Mouse (Mus musculus) midbrain, embryonic 13.5 days (tissue): Measurements from ENCODE around the gene Shisal1. TPM values are rescaled to one million over a fixed set of nuclear protein-coding genes. Genes with fewer than 3 reads are reported as not detected.

Experiments used
- ATAC-seq: fragments of 200-750 bp; cut with Nextera tagmentation; 2 replicates; pipeline ENCODE4 v1.8.0; 2017; ENCODE audit warnings: mild to moderate bottlenecking, moderate TSS enrichment, moderate library complexity
- H3K27ac ChIP-seq: fragments of 300-500 bp; sonication (generic); 2 replicates; pipeline ENCODE4 v1.5.1; 2015; ENCODE audit warnings: inconsistent platforms, mild to moderate bottlenecking, moderate library complexity
- H3K27me3 ChIP-seq: fragments of 300-500 bp; sonication (generic); 2 replicates; pipeline ENCODE4 v1.6.1; 2015; ENCODE audit warnings: mild to moderate bottlenecking, inconsistent platforms
- H3K36me3 ChIP-seq: fragments of 300-500 bp; sonication (generic); 2 replicates; pipeline ENCODE4 v1.6.1; 2015; ENCODE audit warnings: mild to moderate bottlenecking, inconsistent platforms
- H3K4me1 ChIP-seq: fragments of 300-500 bp; sonication (generic); replicated peaks from 2 replicates; pipeline ENCODE4 v1.6.1; 2015; ENCODE audit warnings: inconsistent platforms
- H3K4me2 ChIP-seq: fragments of 300-500 bp; sonication (generic); replicated peaks from 2 replicates; pipeline ENCODE4 v1.6.1; 2015; ENCODE audit warnings: moderate library complexity, mild to moderate bottlenecking, inconsistent platforms
- H3K4me3 ChIP-seq: fragments of 300-500 bp; sonication (generic); replicated peaks from 2 replicates; pipeline ENCODE4 v1.5.1; 2015; ENCODE audit warnings: mild to moderate bottlenecking, inconsistent platforms
- H3K9ac ChIP-seq: fragments of 300-500 bp; sonication (generic); replicated peaks from 2 replicates; pipeline ENCODE4 v1.6.1; 2015; ENCODE audit warnings: mild to moderate bottlenecking, inconsistent platforms
- H3K9me3 ChIP-seq: fragments of 300-500 bp; sonication (generic); 2 replicates; pipeline ENCODE4 v1.6.1; 2016; ENCODE audit warnings: mild to moderate bottlenecking, inconsistent platforms
- WGBS: fragments of 180-500 bp; shearing (Covaris S2); methylation state at CpG from one replicate; pipeline ENCODE4 v1.1.7; 2015; 5-methylcytosine and 5-hydroxymethylcytosine counted together
- polyA plus RNA-seq: library from polyadenylated mRNA; unstranded; fragments of >200 nt; fragmentation: Nextera tagmentation; extraction: Ambion mirVana; gene quantifications from 2 replicates; pipeline ENCODE4 v1.2.1, GENCODE M21; 2015

The Shisal1 gene
- polyA plus RNA-seq, 1 experiment from 2014 or later, result 11.1 TPM

DNA sequence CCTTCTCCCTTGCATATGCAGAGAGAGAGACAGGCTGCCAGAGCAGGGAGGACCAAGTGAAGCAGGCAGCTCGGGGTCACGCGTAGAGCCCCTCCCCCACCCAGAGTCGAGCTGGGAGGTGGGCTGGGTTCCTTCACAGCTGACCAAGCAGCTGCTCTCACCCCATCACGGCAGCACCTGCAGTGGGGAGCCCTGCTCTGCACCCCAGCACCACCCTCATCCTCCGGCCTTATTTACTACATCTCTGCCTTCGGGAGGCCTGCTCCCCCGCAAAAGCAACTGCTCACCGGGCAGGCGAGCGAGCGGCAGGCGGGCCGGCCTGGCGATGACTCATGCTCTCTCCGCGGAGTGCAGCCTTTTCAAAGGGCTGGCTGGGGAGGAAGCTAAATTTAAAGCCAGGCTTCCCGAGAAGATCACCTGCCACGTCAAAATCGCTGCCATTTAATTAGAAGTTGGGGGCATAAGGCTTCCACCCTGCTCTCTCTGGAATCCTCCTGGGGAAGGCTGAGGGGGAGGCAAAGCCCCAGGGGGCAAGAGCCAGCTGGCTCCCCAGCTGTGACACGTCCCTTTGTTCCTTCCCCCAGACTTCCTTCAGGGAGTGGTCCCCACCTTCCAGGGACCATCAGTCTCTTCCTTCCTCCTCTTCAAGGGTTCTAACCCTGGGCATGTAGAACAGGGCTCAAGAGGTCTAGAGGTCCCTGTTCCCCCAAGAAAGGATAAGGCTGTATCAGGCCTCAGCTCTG lies 3.7 kb upstream of the Shisal1 start:
- peaks cover 20% of the 10 kb centered on the region for H3K4me1 ChIP-seq
- H3K9ac ChIP-seq, result no peak overlapping the region; the same call in 1 of the 2 replicates
- H3K27me3 ChIP-seq, result peaks cover 30% of the 10 kb centered on the region
- H3K4me2 ChIP-seq, result peak overlapping the region; percentile 44
- WGBS, result 3% methylated on average over 21 of the region's 21 CpGs
- peak overlapping the region; percentile 35; the same call in 1 of the 2 replicates for H3K27ac ChIP-seq
- no peaks in the 10 kb centered on the region for H3K36me3 ChIP-seq
- H3K9me3 ChIP-seq, result no peaks in the 10 kb centered on the region
- no peak for ATAC-seq
- no peak overlapping the region for H3K4me3 ChIP-seq

DNA sequence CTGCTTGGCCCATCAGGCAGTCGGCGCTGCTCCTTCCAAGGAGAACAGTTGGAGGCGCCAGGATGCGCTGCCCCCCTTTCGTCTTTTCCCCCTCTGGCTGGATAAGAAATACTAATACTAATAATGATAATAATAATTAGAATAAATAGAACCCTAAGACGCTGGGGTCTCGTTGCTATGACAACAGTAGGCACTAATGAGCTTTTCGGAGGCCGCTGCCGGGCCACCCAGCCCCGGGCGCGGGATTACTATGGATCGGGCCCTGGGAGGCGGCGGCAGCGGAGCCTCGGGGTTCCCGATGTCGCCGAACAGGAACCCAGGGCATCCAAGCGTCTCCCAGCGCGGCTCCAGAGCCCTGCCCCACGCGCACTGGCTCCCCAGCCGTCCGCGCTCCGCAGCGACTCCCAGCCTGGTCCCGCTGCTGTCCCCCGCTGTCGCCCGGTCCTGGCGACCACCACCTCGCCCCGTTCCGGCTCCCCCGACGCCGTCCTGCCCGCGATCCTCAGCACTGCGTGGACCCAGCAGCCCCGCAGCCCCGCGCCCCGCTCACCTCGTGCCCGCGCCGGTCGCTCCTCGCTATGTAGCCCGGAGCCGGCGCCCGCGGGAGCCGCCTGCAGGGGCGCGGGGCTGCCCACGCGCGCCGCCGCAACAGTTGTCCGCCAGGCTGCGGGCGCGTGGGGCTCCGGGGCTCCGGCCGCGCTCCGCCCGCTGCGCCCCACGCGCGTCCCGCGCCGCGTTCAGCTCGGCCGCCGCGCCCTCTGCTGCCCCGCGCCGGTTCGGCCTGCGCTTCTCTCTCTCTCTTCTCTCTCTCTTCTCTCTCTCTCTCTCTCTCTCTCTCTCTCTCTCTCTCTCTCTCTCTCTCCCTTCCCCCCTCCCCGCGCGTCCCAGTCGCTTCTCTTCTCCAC lies 833 bp downstream of the Shisal1 start:
- peak; percentile 41 for ATAC-seq

DNA sequence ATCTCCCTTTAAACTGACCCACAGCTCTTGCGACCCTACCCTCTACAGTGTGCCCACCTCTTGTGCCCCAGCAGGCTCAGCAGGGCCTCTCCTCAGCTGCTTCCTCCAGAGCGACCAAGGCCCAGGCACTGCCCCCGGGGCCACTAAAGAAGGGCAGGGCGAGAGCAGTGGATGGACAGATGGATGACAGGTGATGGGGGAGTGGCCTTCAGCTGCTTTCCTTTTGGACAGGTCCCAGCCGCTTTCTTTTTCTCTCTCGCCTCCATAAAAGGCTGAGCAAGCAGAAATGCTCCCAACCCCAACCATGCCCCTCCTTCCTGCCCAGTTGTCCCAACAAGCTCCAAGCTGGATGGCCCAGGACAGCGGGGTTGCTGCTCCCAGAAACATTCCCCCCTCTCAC lies 2.7 kb downstream of the Shisal1 start:
- no peaks in the 10 kb centered on the region for H3K36me3 ChIP-seq
- peak overlapping the region; percentile 82 for H3K4me2 ChIP-seq
- WGBS, result 31% methylated on average over 7 of the region's 7 CpGs
- H3K27ac ChIP-seq, result no peak overlapping the region; the same call in 1 of the 2 replicates
- peaks cover 41% of the 10 kb centered on the region for H3K27me3 ChIP-seq
- no peaks in the 10 kb centered on the region for H3K9me3 ChIP-seq
- peaks cover 72% of the 10 kb centered on the region for H3K4me1 ChIP-seq
- ATAC-seq, result no peak
- H3K4me3 ChIP-seq, result peak overlapping the region; percentile 60
- peak overlapping the region; percentile 55 for H3K9ac ChIP-seq

More for the DNA sequence above, 833 bp downstream of the Shisal1 start:
- H3K36me3 ChIP-seq, result no peaks in the 10 kb centered on the region
- peak overlapping the region; percentile 82 for H3K4me2 ChIP-seq
- peak overlapping the region; percentile 60 for H3K4me3 ChIP-seq
- H3K4me1 ChIP-seq, result peaks cover 65% of the 10 kb centered on the region
- peak overlapping the region; percentile 81 for H3K9ac ChIP-seq
- peak overlapping the region; percentile 61 for H3K27ac ChIP-seq
- under 1% methylated on average over 42 of the region's 99 CpGs for WGBS
- H3K27me3 ChIP-seq, result peaks cover 43% of the 10 kb centered on the region
- H3K9me3 ChIP-seq, result no peaks in the 10 kb centered on the region

DNA sequence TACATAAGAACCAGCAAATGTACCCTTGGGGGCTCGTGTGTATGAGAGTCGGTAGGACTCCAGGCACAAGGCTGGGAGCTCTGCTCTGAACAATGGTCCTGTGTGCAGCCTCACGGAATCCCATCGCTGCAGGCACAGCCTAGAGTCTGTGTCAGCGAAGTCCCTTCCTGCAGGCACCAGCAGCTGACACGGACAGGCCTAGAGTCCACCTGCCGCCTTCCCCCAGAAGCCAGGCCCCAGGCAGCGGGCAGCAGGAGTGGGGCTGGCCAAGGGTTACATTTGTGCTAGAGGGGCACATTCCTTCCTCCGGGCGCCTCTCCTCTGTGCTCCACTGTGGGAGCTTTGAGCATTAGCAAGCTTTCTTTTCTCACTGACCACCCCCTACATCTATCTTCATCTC lies 3.3 kb downstream of the Shisal1 start:
- peaks cover 76% of the 10 kb centered on the region for H3K4me1 ChIP-seq
- no peaks in the 10 kb centered on the region for H3K9me3 ChIP-seq
- peak overlapping the region; percentile 57 for H3K27ac ChIP-seq
- 0 out of 2 replicates have a peak, but pooled peaks have one; percentile 27 for ATAC-seq
- no peaks in the 10 kb centered on the region for H3K36me3 ChIP-seq
- WGBS, result 23% methylated on average over 10 of the region's 10 CpGs
- H3K4me2 ChIP-seq, result peak overlapping the region; percentile 82
- H3K27me3 ChIP-seq, result peaks cover 36% of the 10 kb centered on the region
- peak overlapping the region; percentile 55 for H3K9ac ChIP-seq
- peak overlapping the region; percentile 60 for H3K4me3 ChIP-seq

DNA sequence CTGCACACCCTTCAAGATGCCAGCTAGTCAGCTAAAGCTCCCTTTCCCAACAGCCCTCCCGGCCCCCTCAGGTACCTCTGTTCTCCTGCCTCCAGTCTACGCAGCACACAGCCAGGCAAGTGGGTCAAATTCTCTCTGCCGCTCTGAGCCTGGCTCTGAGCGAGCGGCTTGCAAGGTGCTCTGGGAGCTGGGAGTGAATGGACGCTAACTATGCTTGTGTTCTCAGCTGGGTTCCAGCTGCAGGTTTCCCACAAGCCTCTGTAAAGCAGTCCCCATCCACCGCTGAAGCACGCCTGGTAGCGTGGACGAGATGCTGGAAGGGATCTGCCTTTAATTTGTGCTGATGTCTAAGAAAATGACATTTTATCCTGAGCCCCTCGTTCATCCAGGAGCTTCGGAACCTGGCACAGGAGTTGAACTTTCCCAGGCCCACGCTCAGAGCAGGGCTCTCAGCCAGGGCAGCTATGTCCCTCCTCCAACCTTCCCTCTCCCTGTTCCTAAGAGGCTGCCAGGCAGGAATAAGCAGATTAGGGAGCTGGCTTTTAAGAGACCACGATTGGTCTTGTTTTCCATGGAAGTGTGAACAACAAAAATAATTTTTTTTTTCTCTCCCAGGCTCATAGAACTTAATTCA lies 5.1 kb downstream of the Shisal1 start:
- H3K27me3 ChIP-seq, result peaks cover 20% of the 10 kb centered on the region
- H3K4me1 ChIP-seq, result peaks cover 77% of the 10 kb centered on the region
- no peaks in the 10 kb centered on the region for H3K9me3 ChIP-seq
- H3K27ac ChIP-seq, result peak overlapping the region; percentile 45; the same call in 1 of the 2 replicates
- WGBS, result 31% methylated on average over 14 of the region's 14 CpGs
- peak overlapping the region; percentile 26; the same call in 1 of the 2 replicates for H3K9ac ChIP-seq
- H3K4me2 ChIP-seq, result peak overlapping the region; percentile 15
- no peak overlapping the region for H3K4me3 ChIP-seq
- no peaks in the 10 kb centered on the region for H3K36me3 ChIP-seq
- ATAC-seq, result no peak

DNA sequence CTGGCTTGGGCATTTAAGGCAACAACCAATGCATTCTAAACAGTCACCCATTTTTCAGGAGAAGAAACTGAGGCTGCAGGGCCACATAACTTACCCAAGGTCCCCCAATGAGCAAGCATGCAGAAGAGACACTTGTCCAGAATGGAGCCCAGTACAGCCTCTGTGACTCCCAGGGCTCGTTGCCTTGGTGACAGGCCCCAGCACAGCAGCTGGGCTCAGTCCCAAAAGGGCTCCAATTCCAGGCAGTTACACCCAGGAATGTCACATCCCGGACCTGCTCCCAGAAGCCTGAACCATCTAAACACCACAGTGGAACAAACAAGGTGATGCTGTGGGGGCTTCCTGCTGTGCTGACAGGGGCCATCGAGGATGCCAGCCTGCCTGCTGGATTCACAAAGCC lies 6.1 kb downstream of the Shisal1 start:
- no peak overlapping the region for H3K4me3 ChIP-seq
- H3K27me3 ChIP-seq, result peaks cover 20% of the 10 kb centered on the region
- WGBS, result 27% methylated on average over 3 of the region's 3 CpGs
- H3K9ac ChIP-seq, result no peak overlapping the region
- H3K27ac ChIP-seq, result no peak overlapping the region
- no peaks in the 10 kb centered on the region for H3K36me3 ChIP-seq
- no peaks in the 10 kb centered on the region for H3K9me3 ChIP-seq
- 0 out of 2 replicates have a peak overlapping the region, but pooled peaks have one; percentile 15 for H3K4me2 ChIP-seq
- ATAC-seq, result peak; percentile 7; the same call in 1 of the 2 replicates
- peaks cover 73% of the 10 kb centered on the region for H3K4me1 ChIP-seq

- WGBS, result 73% methylated on average over 10 of the region's 10 CpGs
- ATAC-seq, result no peak
- no peak overlapping the region for H3K27ac ChIP-seq
Observed at GRCm38 (mm10) chr15:84433586-84434185, 13.2 kb downstream of the Shisal1 start.

DNA sequence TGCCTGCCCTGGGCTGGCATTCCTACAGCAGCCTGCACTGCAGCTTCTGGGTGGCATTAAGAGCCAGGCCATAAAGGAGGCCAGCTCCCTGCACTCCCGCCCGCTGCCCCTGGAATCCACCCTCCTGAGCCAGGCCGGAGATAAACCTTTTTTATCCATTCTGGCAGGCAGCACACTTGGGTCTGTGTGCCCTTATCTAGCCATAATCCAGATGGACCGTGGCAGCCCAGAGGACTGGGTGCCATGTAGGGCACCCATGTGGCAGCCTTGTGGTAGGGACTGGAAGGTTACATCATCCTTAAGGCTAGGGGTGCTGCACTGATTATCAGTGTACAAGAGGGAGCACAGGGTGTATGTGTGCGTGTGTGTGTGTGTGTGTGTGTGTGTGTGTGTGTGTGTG lies 16.4 kb downstream of the Shisal1 start:
- Histone ChIP-seq H3K4me1 (peaks cover 21% of the 10 kb centered on the region), H3K27me3 (peaks cover 12% of the 10 kb centered on the region; the same call in 1 of the 2 replicates), H3K36me3 (no peaks in the 10 kb centered on the region), H3K9ac (no peak overlapping the region; the same call in 1 of the 2 replicates), H3K27ac (no peak overlapping the region), H3K9me3 (no peaks in the 10 kb centered on the region; the same call in 1 of the 2 replicates), H3K4me3 (no peak overlapping the region), H3K4me2 (no peak overlapping the region)
- no peak for ATAC-seq
- WGBS, result 82% methylated on average over 5 of the region's 5 CpGs

More at GRCm38 (mm10) chr15:84433586-84434185, 13.2 kb downstream of the Shisal1 start:
- no peak overlapping the region for H3K4me3 ChIP-seq
- peaks cover 26% of the 10 kb centered on the region for H3K4me1 ChIP-seq
- no peak overlapping the region for H3K9ac ChIP-seq
- H3K36me3 ChIP-seq, result no peaks in the 10 kb centered on the region
- H3K27me3 ChIP-seq, result 0 out of 2 replicates have a peak, but pooled peaks cover 2% of the 10 kb centered on the region
- H3K4me2 ChIP-seq, result no peak overlapping the region
- no peaks in the 10 kb centered on the region; the same call in 1 of the 2 replicates for H3K9me3 ChIP-seq

GRCm38 (mm10) chr15:84427624-84428023 lies 19.3 kb downstream of the Shisal1 start:
- ATAC-seq, result no peak
- 95% methylated on average over 6 of the region's 6 CpGs for WGBS
- no peak overlapping the region for H3K4me2 ChIP-seq
- no peaks in the 10 kb centered on the region for H3K36me3 ChIP-seq
- no peak overlapping the region for H3K4me3 ChIP-seq
- no peaks in the 10 kb centered on the region for H3K9me3 ChIP-seq
- H3K9ac ChIP-seq, result no peak overlapping the region
- H3K27me3 ChIP-seq, result peaks cover 16% of the 10 kb centered on the region
- H3K27ac ChIP-seq, result no peak overlapping the region
- peaks cover 25% of the 10 kb centered on the region for H3K4me1 ChIP-seq

DNA sequence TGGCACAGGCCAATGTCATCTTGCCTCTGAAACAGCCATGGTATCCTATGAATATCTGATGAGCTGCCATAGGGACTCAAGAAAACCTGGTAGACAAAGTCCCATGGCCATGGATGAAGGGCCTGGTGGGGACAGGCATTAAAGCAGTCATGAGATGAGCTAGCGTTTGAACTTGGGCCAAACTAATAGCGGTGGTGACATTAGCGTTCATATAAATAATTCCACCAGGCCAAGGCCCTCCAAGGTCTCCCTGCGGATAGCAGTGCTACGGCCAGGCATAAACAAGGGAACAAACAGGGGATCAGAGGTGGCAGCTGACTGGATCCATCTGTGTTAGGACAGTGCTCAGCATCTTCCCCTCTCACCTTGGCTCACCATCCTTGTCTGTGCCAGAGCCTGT lies 21.2 kb downstream of the Shisal1 start:
- Histone ChIP-seq H3K4me1 (peaks cover 31% of the 10 kb centered on the region), H3K27me3 (peaks cover 20% of the 10 kb centered on the region), H3K9ac (no peak overlapping the region), H3K27ac (no peak overlapping the region), H3K4me2 (no peak overlapping the region), H3K4me3 (no peak overlapping the region), H3K9me3 (no peaks in the 10 kb centered on the region), H3K36me3 (no peaks in the 10 kb centered on the region)
- WGBS, result 90% methylated on average over 5 of the region's 5 CpGs
- no peak for ATAC-seq

- 88% methylated on average over 5 of the region's 5 CpGs for WGBS
- H3K4me2 ChIP-seq, result no peak overlapping the region
- no peaks in the 10 kb centered on the region for H3K36me3 ChIP-seq
- peaks cover 33% of the 10 kb centered on the region for H3K27me3 ChIP-seq
- H3K9ac ChIP-seq, result no peak overlapping the region
- H3K9me3 ChIP-seq, result no peaks in the 10 kb centered on the region
- ATAC-seq, result no peak
- H3K27ac ChIP-seq, result no peak overlapping the region
- peaks cover 43% of the 10 kb centered on the region for H3K4me1 ChIP-seq
- H3K4me3 ChIP-seq, result no peak overlapping the region
Observed at GRCm38 (mm10) chr15:84423781-84424180, 23.1 kb downstream of the Shisal1 start.
